Mouse (Mus musculus): ENCODE results near the gene Pdzd4.

Gene Pdzd4

GRCm38 (mm10) chrX:73824185-73825151 lies at the start of gene Pdzd4:
Pdzd4 (minus strand) TSS chrX:73824969.
- DNase-seq (ENCODE audit: low read depth in 2 of 2, low spot score in 2 of 2), result peak; percentile 1 to 35

DNA sequence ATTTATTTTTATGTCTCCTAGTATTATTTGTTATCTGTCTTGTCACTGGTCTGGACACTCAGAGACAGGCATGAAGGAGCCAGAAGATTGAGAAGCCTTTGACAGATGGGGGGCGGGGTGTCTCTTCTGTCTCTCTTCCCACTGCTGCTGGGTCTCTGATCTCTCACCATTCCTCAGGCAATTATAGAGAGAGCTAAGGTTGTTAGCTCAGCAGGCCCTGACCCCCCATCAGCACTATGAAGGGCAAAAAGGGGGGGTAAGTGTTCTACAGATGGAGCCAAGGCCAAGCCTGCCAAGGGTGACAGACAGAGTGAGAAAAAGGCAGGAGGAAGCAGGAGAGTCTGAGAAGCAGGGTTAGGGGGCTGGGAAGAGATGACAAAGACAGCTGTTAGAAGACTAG lies 47.2 kb upstream of the Pdzd4 start:
- DNase-seq (ENCODE audit: low read depth in 2 of 2, low spot score in 2 of 2), result no peak

DNA sequence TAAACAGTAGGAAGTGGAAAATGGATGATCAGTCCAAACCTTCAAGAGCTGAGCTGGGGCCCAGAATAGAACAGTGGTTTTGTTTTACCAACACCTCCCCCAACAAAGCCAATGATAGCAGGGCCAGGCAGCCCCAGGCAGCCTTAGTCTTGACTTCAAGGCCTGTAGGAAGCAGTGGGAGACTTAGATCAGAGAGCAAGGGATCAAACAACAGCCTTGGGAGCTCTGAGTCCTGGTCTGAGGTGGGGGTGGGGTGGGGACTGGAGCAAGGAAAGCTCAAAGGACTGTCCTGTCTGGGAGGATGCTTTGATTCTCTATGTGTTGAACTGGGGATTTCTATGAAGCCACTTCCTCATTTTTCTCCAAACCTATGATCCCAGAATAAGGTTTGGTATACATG lies 46.7 kb upstream of the Pdzd4 start:
- no peak for DNase-seq (ENCODE audit: low read depth in 2 of 2, low spot score in 2 of 2)

DNA sequence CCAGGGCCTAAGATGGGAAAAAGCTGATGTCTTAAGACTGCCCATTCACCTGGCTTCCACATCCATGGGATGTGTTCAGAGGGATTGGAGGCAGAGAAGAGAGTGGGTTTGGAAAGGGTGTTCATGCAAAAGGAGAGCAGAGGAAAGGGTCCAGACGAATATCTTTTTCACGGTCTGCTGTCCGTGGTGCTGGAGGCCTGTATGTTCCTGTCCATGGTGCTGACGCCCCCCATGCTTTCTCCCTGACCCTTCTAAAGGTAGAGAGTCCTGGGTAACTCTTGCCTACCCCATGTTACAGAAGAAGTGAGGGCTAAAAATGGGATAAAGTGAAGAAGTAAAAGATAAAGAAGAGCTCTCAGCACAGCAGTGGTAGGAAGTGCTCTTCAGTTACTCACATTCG lies 44.6 kb upstream of the Pdzd4 start:
- no peak for DNase-seq (ENCODE audit: low read depth in 2 of 2, low spot score in 2 of 2)

DNA sequence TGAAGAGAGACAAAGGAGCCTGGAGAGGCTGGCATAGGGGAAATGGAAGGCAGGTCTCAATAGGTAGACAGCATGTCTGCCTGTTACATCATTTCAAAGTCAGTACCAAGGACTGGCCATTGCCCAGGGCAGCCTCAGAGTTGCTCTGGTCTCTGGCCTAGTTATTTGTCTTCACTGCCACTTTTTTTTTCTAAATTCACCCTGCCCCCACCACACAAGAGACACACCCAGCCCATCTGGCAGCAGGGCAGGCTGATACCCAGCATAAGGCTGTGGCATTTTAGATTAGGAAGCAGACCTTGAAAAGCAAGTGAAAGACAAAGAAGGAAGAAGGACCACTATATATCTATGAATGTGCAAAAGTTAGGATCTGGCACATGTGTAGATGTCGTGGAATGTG lies 43.1 kb upstream of the Pdzd4 start:
- DNase-seq (ENCODE audit: low read depth in 2 of 2, low spot score in 2 of 2), result no peak

GRCm38 (mm10) chrX:73867256-73867655 lies 42.5 kb upstream of the Pdzd4 start:
- DNase-seq (ENCODE audit: low read depth in 2 of 2, low spot score in 2 of 2), result no peak

DNA sequence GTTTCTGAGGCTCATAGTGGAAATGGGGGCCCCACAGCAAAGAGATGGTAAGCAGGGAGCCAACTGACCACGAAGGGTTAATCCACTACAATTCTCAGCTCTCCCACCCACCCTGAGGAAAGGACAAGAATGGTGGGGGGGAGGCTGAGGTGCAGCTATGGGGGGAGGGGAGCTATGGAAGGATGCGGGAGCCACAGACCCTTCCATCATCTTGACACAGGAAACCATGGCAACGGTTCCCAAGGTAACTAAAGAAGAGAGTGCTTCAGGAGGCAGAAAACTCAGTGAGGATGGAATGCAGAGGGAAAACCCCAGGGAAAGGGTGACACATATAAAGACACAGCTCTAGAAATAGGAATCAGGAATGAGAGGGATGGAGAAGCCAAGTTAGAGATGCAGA lies 39.9 kb upstream of the Pdzd4 start:
- no peak for DNase-seq (ENCODE audit: low read depth in 2 of 2, low spot score in 2 of 2)

DNA sequence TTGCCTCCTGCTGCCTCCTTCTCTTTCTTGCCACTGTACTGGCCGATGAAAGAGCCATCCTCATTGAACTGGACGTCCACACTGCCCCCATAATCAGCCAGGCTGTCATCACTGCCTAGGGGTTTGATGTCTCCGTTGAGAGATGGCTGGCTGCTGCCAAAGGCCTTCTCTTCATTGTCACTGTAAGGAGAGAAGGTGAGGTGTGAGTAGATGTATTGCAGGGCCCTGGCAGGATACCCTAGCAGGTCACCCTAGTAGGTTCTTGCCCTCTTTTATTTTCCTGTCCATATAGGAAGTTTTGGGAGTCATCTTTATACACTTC lies 30.3 kb upstream of the Pdzd4 start:
- DNase-seq (ENCODE audit: low read depth in 2 of 2, low spot score in 2 of 2), result no peak

DNA sequence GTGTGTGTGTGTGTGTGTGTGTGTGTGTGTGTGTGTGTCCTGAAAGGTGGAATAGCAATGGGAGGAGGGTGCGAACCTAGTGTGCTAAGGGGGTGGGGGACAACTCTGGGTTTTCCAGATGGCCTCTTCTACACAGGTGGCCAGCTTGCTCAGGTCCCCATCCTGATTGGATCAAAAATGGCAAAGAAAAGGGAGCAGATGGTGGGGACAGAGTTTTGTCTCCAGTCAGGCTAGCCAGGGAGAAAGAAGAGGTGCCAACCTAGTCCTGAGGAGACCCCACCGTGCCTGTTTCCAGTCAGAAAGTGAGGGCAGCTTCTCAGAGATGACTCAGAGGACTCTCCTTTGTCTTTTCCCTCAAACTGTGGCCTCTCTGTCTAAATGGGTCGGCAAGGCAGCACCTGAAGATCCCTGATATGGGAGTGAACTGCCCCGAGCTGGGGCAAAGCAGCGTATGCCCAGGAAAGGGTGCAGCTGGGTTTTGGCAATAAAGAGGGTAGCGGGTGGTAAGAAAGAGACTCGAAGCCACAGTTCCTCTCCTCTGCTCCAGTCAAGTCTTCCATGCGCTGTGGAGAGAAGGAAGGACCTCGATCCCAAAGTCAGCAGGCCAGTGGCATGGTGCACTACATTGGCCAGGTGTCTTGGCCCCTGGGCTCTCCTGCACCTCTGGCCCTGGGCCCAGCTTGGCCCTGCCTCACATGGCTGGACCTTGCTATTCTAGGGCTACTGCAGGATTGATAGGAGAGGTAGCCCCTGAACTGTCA lies 29.7 kb upstream of the Pdzd4 start:
- DNase-seq (ENCODE audit: low read depth in 2 of 2, low spot score in 2 of 2), result no peak

DNA sequence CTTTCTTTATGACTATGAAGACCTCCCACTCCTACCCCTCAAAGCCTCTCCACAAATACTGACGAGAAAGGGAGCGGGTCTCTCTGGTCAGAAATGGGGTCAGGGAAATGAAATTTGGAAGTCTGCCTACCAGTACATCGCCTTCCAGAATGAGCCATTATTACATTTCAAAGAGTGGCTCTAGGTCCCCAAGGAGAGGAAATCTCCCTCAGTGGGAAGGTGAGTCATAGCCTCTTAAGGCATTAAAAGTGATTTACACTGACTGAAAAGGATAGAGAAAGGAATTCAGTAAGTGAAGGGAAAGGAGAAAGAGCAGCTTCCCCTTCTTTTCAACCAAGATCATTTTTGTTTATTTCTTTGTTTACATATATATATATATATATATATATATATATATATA lies 11.9 kb upstream of the Pdzd4 start:
- no peak for DNase-seq (ENCODE audit: low read depth in 2 of 2, low spot score in 2 of 2)

DNA sequence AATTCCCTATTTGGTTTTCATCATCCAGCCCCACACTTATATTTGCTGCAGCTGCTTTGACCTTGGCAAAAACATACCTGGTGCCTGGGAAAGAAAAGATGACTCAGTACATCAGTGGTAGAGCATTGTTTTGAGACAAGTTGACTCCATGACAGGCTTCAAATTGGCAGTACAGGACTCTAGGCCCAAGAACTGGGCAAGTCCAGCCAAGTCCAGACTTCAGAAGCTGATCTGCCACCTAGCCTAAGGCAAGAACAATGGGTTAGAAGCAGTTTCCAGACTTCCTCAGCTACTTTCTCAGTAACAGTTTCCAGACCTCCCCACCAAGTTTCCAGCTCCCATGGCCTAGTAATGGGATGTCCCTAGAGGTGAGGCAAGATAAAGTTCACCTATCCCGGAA lies 11.0 kb upstream of the Pdzd4 start:
- no peak for DNase-seq (ENCODE audit: low read depth in 2 of 2, low spot score in 2 of 2)

- DNase-seq (ENCODE audit: low read depth in 2 of 2, low spot score in 2 of 2), result no peak
These were observed 1.0 kb downstream of the Pdzd4 start for GRCm38 (mm10) chrX:73823747-73824146.

- DNase-seq (ENCODE audit: low read depth in 2 of 2, low spot score in 2 of 2), result no peak
These were observed 8.0 kb downstream of the Pdzd4 start for GRCm38 (mm10) chrX:73816596-73817314.

GRCm38 (mm10) chrX:73815072-73815471 lies 9.7 kb downstream of the Pdzd4 start:
- DNase-seq (ENCODE audit: low read depth in 2 of 2, low spot score in 2 of 2), result no peak

DNA sequence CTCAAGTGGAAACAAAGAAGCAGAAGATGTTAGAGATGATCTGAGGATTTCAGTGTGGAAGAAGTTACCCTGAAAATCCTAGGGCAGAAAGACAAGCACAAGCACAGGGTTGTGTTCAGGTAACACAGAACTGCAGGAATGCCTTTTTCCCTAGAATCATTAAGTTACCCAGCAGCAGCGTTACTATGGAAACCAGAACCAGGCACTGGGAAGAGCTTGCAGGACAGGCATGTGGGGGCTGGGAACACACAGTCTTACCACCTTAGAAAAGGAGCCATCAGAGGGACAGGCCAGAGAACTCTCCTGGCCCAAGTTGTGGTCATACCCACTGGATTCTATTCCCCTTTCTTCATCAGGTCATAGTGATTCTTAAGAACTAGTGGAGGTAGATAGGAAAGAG lies 19.0 kb downstream of the Pdzd4 start:
- DNase-seq (ENCODE audit: low read depth in 2 of 2, low spot score in 2 of 2), result no peak

DNA sequence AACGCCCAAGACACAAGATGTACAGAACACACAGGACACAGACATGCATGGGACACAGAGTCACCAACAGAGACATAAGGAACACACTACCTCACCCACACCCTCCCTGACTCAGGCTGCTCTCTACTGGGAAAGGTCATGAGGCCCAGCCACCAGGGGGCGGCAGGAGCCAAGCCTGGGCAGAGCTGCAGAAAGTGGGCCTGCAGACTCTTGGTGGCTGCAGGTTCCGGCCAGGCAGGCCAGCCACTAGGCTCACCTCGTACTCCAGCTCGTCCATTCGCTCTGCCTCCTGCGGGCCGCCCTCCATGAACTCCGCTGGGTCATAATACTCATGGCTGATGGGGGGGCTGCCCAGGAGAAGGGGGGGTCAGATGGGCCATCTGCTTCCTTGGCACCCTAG lies 26.3 kb downstream of the Pdzd4 start:
- peak; percentile 51 to 63 for DNase-seq (ENCODE audit: low read depth in 2 of 2, low spot score in 2 of 2)

GRCm38 (mm10) chrX:73797511-73797910 lies 27.3 kb downstream of the Pdzd4 start:
- no peak for DNase-seq (ENCODE audit: low read depth in 2 of 2, low spot score in 2 of 2)

GRCm38 (mm10) chrX:73793505-73793904 lies 31.3 kb downstream of the Pdzd4 start:
- DNase-seq (ENCODE audit: low read depth in 2 of 2, low spot score in 2 of 2), result no peak

- DNase-seq (ENCODE audit: low read depth in 2 of 2, low spot score in 2 of 2), result no peak
These were observed 31.7 kb downstream of the Pdzd4 start for GRCm38 (mm10) chrX:73793039-73793438.

- DNase-seq (ENCODE audit: low read depth in 2 of 2, low spot score in 2 of 2), result no peak
These were observed 36.3 kb downstream of the Pdzd4 start for GRCm38 (mm10) chrX:73788501-73788900.

DNA sequence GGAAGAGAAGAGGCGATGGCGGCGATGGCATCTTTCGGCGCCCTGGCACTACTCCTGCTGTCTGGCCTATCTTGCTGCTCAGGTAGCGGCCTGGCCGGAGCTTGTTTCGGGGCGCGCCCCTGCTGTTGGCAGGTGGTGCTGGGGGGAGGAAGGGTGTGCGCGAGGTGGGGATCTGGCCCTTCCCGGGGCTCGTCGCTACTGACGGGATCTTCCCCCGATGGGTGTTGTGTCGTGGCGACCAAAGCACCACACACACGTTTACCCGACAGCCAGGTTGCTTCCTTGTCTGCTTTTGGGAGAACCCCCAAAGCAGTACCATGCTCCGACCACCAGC lies 37.6 kb downstream of the Pdzd4 start:
- DNase-seq (ENCODE audit: low read depth in 2 of 2, low spot score in 2 of 2), result no peak
